Mouse (Mus musculus) MEL (cell line): ENCODE results near the gene Ptpru. TPM values are rescaled to one million over a fixed set of nuclear protein-coding genes. Genes with fewer than 3 reads are reported as not detected.

ENCODE experiments used
- DNase-seq: peaks from one replicate; pipeline ENCODE4 v3.0.0; 2011; ENCODE audit warnings: low read depth, low spot score
- H3K27ac ChIP-seq: 2 replicates; pipeline ENCODE4 v1.5.1; 2012; ENCODE audit warnings: low read depth, mild to moderate bottlenecking, control low read depth, low read length, moderate library complexity; ENCODE audit not compliant: control insufficient read depth
- H3K27me3 ChIP-seq, 2 experiments: fragments of 150-350 bp in 1 of 2; sonication (generic) in 1 of 2; 2 replicates each; pipeline ENCODE4 v1.6.1; 2012; ENCODE audit warnings: low read length in 2 of 2, mild to moderate bottlenecking in 2 of 2, improper control_type of control experiment in 1 of 2, moderate library complexity in 1 of 2; ENCODE audit not compliant: insufficient read depth in 2 of 2, control insufficient read depth in 1 of 2
- H3K36me3 ChIP-seq, 2 experiments: 2 replicates each; pipeline ENCODE4 v1.6.1; 2012 to 2014; ENCODE audit warnings: low read length in 2 of 2, improper control_type of control experiment in 1 of 2, inconsistent platforms in 1 of 2, mild to moderate bottlenecking in 1 of 2; ENCODE audit not compliant: insufficient read depth in 2 of 2, control insufficient read depth in 1 of 2
- H3K4me1 ChIP-seq, 2 experiments: fragments of 150-350 bp in 1 of 2; sonication (generic) in 1 of 2; 2 replicates each; pipeline ENCODE4 v1.6.1; 2012; ENCODE audit warnings: low read length in 2 of 2, improper control_type of control experiment in 1 of 2, mild to moderate bottlenecking in 1 of 2; ENCODE audit not compliant: insufficient read depth in 2 of 2, control insufficient read depth in 1 of 2
- H3K4me3 ChIP-seq, 2 experiments: fragments of 150-350 bp in 1 of 2; sonication (generic) in 1 of 2; 2 replicates each; pipeline ENCODE4 v1.5.1; 2012; ENCODE audit warnings: low read depth in 2 of 2, low read length in 2 of 2, mild to moderate bottlenecking in 2 of 2, moderate library complexity in 2 of 2, control low read depth in 1 of 2, improper control_type of control experiment in 1 of 2; ENCODE audit not compliant: control insufficient read depth in 1 of 2, insufficient read depth in 1 of 2
- H3K79me2 ChIP-seq: 2 replicates; pipeline ENCODE4 v1.6.1; 2012; ENCODE audit warnings: mild to moderate bottlenecking, low read length, moderate library complexity; ENCODE audit not compliant: control insufficient read depth, poor library complexity, insufficient read depth
- H3K9ac ChIP-seq: 2 replicates; pipeline ENCODE4 v1.6.1; 2012; ENCODE audit warnings: low read depth, mild to moderate bottlenecking, control low read depth, low read length, moderate library complexity; ENCODE audit not compliant: control insufficient read depth, poor library complexity, severe bottlenecking
- H3K9me3 ChIP-seq: fragments of 150-350 bp; sonication (generic); replicated peaks from 2 replicates; pipeline ENCODE4 v1.6.1; 2012; ENCODE audit warnings: mild to moderate bottlenecking, low read length, improper control_type of control experiment, moderate library complexity; ENCODE audit not compliant: insufficient read depth
- CHD1 ChIP-seq: IDR thresholded peaks from 2 replicates; pipeline ENCODE4 v1.6.1; 2012; ENCODE audit warnings: low read depth, mild to moderate bottlenecking, inconsistent platforms, low read length, improper control_type of control experiment
- CTCF ChIP-seq, 3 experiments: IDR thresholded peaks in 2 of 3; conservative IDR thresholded peaks in 1 of 3; 2 replicates each; pipeline ENCODE4 v1.5.1; 2011 to 2012; ENCODE audit warnings: low read length in 3 of 3, low read depth in 2 of 3, mild to moderate bottlenecking in 2 of 3, improper control_type of control experiment in 1 of 3, inconsistent platforms in 1 of 3, mixed read lengths in 1 of 3, moderate library complexity in 1 of 3; ENCODE audit not compliant: control insufficient read depth in 1 of 3, insufficient read depth in 1 of 3, poor library complexity in 1 of 3, severe bottlenecking in 1 of 3
- ELF1 ChIP-seq: IDR thresholded peaks from 2 replicates; pipeline ENCODE4 v1.6.1; 2014; ENCODE audit warnings: low read depth, mild to moderate bottlenecking, inconsistent platforms, low read length, improper control_type of control experiment, moderate library complexity
- ETS1 ChIP-seq: IDR thresholded peaks from 2 replicates; pipeline ENCODE4 v1.6.1; 2012; ENCODE audit warnings: low read depth, mild to moderate bottlenecking, inconsistent platforms, low read length, improper control_type of control experiment, moderate library complexity
- HCFC1 ChIP-seq: IDR thresholded peaks from 2 replicates; pipeline ENCODE4 v1.6.1; 2012; ENCODE audit warnings: low read depth, mild to moderate bottlenecking, inconsistent platforms, low read length, improper control_type of control experiment, moderate library complexity
- JUND ChIP-seq: IDR thresholded peaks from 2 replicates; pipeline ENCODE4 v1.6.1; 2011; ENCODE audit warnings: low read depth, mild to moderate bottlenecking, improper control_type of control experiment, low read length
- MAFK ChIP-seq: IDR thresholded peaks from 2 replicates; pipeline ENCODE4 v1.6.1; 2011; ENCODE audit warnings: low read depth, mild to moderate bottlenecking, low read length, improper control_type of control experiment, borderline replicate concordance
- MEF2A ChIP-seq: IDR thresholded peaks from 2 replicates; pipeline ENCODE4 v1.6.1; 2014; ENCODE audit warnings: low read depth, mild to moderate bottlenecking, inconsistent platforms, low read length, improper control_type of control experiment; ENCODE audit not compliant: poor library complexity, insufficient replicate concordance, severe bottlenecking; ENCODE audit errors: extremely low read depth
- MYB ChIP-seq: IDR thresholded peaks from 2 replicates; pipeline ENCODE4 v1.6.1; 2011; ENCODE audit warnings: mild to moderate bottlenecking, low read depth, low read length, improper control_type of control experiment
- MYC ChIP-seq: IDR thresholded peaks from 2 replicates; pipeline ENCODE4 v1.6.1; 2011; ENCODE audit warnings: low read depth, mild to moderate bottlenecking, low read length, improper control_type of control experiment, moderate library complexity
- POLR2A ChIP-seq, 2 experiments: IDR thresholded peaks; 2 replicates each; pipeline ENCODE4 v1.6.1; 2011 to 2012; ENCODE audit warnings: low read length in 2 of 2, mild to moderate bottlenecking in 2 of 2, control low read depth in 1 of 2, improper control_type of control experiment in 1 of 2, low read depth in 1 of 2, moderate library complexity in 1 of 2; ENCODE audit not compliant: control insufficient read depth in 1 of 2, insufficient read depth in 1 of 2, poor library complexity in 1 of 2
- RAD21 ChIP-seq: IDR thresholded peaks from 2 replicates; pipeline ENCODE4 v1.6.1; 2011; ENCODE audit warnings: mild to moderate bottlenecking, low read depth, low read length, improper control_type of control experiment
- SIN3A ChIP-seq: IDR thresholded peaks from 2 replicates; pipeline ENCODE4 v1.6.1; 2012; ENCODE audit warnings: low read length, improper control_type of control experiment, inconsistent platforms
- SMC3 ChIP-seq: IDR thresholded peaks from 2 replicates; pipeline ENCODE4 v1.6.1; 2011; ENCODE audit warnings: low read depth, low read length, improper control_type of control experiment
- TAL1 ChIP-seq: IDR thresholded peaks from 2 replicates; pipeline ENCODE4 v1.6.1; 2012; ENCODE audit warnings: mild to moderate bottlenecking, inconsistent platforms, low read length, moderate library complexity, mixed read lengths
- TCF12 ChIP-seq: IDR thresholded peaks from 2 replicates; pipeline ENCODE4 v1.6.1; 2014; ENCODE audit warnings: low read depth, mild to moderate bottlenecking, inconsistent platforms, low read length, improper control_type of control experiment, moderate library complexity
- ZC3H11A ChIP-seq: IDR thresholded peaks from 2 replicates; pipeline ENCODE4 v1.6.1; 2012; ENCODE audit warnings: low read depth, mild to moderate bottlenecking, inconsistent platforms, low read length, improper control_type of control experiment
- ZMIZ1 ChIP-seq: IDR thresholded peaks from 2 replicates; pipeline ENCODE4 v1.6.1; 2012; ENCODE audit warnings: low read depth, mild to moderate bottlenecking, inconsistent platforms, low read length, improper control_type of control experiment, moderate library complexity
- ZNF384 ChIP-seq: IDR thresholded peaks from 2 replicates; pipeline ENCODE4 v1.6.1; 2012; ENCODE audit warnings: low read depth, mild to moderate bottlenecking, inconsistent platforms, low read length, improper control_type of control experiment
- polyA plus RNA-seq, 2 experiments: library from polyadenylated mRNA; stranded (reverse) in 1 of 2; unstranded in 1 of 2; fragments of >175 nt in 1 of 2; fragments of >200 nt in 1 of 2; gene quantifications; 2 replicates each; pipeline versions ENCODE4 v1.2.1 to v1.2.4; 2012; ENCODE audit warnings: low replicate concordance in 2 of 2, low read depth in 1 of 2; ENCODE audit not compliant: insufficient read length in 2 of 2, insufficient read depth in 1 of 2, missing spikeins in 1 of 2
- total RNA-seq: library from RNA; depleted of rRNA; stranded (reverse); fragments of 300-350 nt; gene quantifications from 2 replicates; pipeline ENCODE4 v1.2.3, GENCODE M21; 2012

Ptpru gene
- total and polyA plus RNA-seq, 3 experiments = 3.4 to 6.8 TPM; not detected in 1

DNA sequence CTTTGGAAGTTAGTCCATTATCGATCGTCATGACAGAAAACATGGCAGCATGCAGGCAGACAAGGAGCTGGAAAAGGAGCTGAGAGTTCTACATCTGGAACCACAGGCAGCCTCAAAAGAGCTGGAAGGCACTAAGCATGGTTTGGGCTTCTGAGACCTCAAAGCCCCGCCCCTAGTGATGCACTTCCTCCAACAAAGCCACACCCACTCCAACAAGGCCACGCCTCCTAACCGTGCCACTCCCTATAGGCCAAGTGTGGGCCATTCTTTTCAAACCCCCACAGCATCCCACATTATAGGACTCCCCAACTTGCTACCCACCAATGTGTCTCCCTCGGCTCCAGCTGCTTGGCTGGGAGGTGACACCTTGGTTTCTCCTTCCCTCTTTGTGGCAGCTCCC, 88.3 kb downstream of the Ptpru start:
- no peak for DNase-seq
- Histone ChIP-seq H3K9ac (no peak overlapping the region), H3K9me3 (no peaks in the 10 kb centered on the region), H3K36me3 (no peaks in the 10 kb centered on the region), H3K4me1 (no peaks in the 10 kb centered on the region), H3K79me2 (no peaks in the 10 kb centered on the region), H3K4me3 (no peak overlapping the region), H3K27me3 (no peaks in the 10 kb centered on the region), H3K27ac (no peak overlapping the region)
- no peak for TF ChIP-seq CHD1
- no peak for TF ChIP-seq SIN3A
- TF ChIP-seq JUND = no peak
- no peak for TF ChIP-seq ELF1
- no peak for TF ChIP-seq MAFK
- no peak for TF ChIP-seq MEF2A
- TF ChIP-seq MYC = no peak
- no peak for TF ChIP-seq MYB
- TF ChIP-seq TCF12 = no peak
- TF ChIP-seq ZNF384 = no peak
- TF ChIP-seq ZC3H11A = no peak
- no peak for TF ChIP-seq HCFC1
- TF ChIP-seq ZMIZ1 = no peak

DNA sequence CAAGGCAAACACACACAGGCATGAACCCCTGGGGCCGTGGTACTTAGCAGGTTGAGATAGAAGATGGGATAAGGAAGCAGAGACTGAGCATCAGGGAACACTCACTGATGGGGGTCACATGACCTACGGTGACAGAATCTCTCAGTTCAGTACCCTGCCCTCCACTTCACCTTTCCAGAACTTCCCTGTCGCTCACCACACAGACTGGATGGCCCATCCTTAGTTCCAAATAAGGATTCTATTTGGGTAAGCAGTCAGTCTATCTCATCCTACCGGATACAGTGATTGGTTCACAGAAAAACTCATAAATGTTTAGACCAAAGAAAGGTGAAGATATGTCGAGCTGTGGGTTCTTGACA, 93.4 kb downstream of the Ptpru start:
- H3K9ac ChIP-seq = no peak overlapping the region
- H3K27me3 ChIP-seq = peaks cover 0 to 2% of the 10 kb centered on the region in 2 experiments; a peak in 1 of 4 replicates
- H3K36me3 ChIP-seq = no peaks in the 10 kb centered on the region
- DNase-seq = no peak
- no peaks in the 10 kb centered on the region for H3K9me3 ChIP-seq
- no peaks in the 10 kb centered on the region for H3K4me1 ChIP-seq
- H3K79me2 ChIP-seq = no peaks in the 10 kb centered on the region
- H3K27ac ChIP-seq = no peak overlapping the region
- no peak for TF ChIP-seq ETS1
- no peak for TF ChIP-seq RAD21
- no peak for TF ChIP-seq MEF2A
- TF ChIP-seq HCFC1 = no peak
- TF ChIP-seq POLR2A (IDR thresholded peaks at IDR 0.05; ENCODE audit: control insufficient read depth in 1 of 2, insufficient read depth in 1 of 2, low read depth in 1 of 2, low read length in 2 of 2, poor library complexity in 1 of 2) = no peak
- no peak for TF ChIP-seq ZC3H11A
- no peak for TF ChIP-seq TAL1
- TF ChIP-seq CTCF (IDR thresholded peaks at IDR 0.05 in 2 of 3, conservative IDR thresholded peaks at IDR 0.05 in 1 of 3; ENCODE audit: control insufficient read depth in 1 of 3, insufficient read depth in 1 of 3, low read depth in 2 of 3, low read length in 3 of 3, poor library complexity in 1 of 3, severe bottlenecking in 1 of 3) = no peak
- TF ChIP-seq SMC3 = no peak
- no peak overlapping the region for H3K4me3 ChIP-seq
